Mouse (Mus musculus) embryonic facial prominence, embryonic 15.5 days (tissue): ENCODE data around the gene Mad1l1. TPM values are rescaled to one million over a fixed set of nuclear protein-coding genes. Genes with fewer than 3 reads are reported as not detected.

Experiments
- ATAC-seq: fragments of 200-750 bp; cut with Nextera tagmentation; 2 replicates; pipeline ENCODE4 v1.8.0; 2017; ENCODE audit warnings: low read depth, moderate TSS enrichment; ENCODE audit not compliant: insufficient number of reproducible peaks, low FRiP score, low TSS enrichment
- H3K27ac ChIP-seq: fragments of 300-500 bp; sonication (generic); replicated peaks from 2 replicates; pipeline ENCODE4 v1.5.1; 2015; ENCODE audit warnings: mild to moderate bottlenecking, inconsistent platforms
- H3K27me3 ChIP-seq: fragments of 300-500 bp; sonication (generic); 2 replicates; pipeline ENCODE4 v1.6.1; 2015; ENCODE audit warnings: inconsistent platforms
- H3K36me3 ChIP-seq: fragments of 300-500 bp; sonication (generic); 2 replicates; pipeline ENCODE4 v1.6.1; 2015; ENCODE audit warnings: mild to moderate bottlenecking, inconsistent platforms
- H3K4me1 ChIP-seq: fragments of 300-500 bp; sonication (generic); 2 replicates; pipeline ENCODE4 v1.6.1; 2015; ENCODE audit warnings: inconsistent platforms
- H3K4me2 ChIP-seq: fragments of 300-500 bp; sonication (generic); replicated peaks from 2 replicates; pipeline ENCODE4 v1.6.1; 2015; ENCODE audit warnings: mild to moderate bottlenecking, inconsistent platforms
- H3K4me3 ChIP-seq: fragments of 300-500 bp; sonication (generic); replicated peaks from 2 replicates; pipeline ENCODE4 v1.5.1; 2015; ENCODE audit warnings: mild to moderate bottlenecking, inconsistent platforms
- H3K9ac ChIP-seq: fragments of 300-500 bp; sonication (generic); 2 replicates; pipeline ENCODE4 v1.6.1; 2015; ENCODE audit warnings: inconsistent platforms
- H3K9me3 ChIP-seq: fragments of 300-500 bp; sonication (generic); replicated peaks from 2 replicates; pipeline ENCODE4 v1.6.1; 2016; ENCODE audit warnings: inconsistent platforms
- WGBS: fragments of 180-500 bp; shearing (Covaris S2); methylation state at CpG from one replicate; pipeline ENCODE4 v1.1.7; 2015; 5-methylcytosine and 5-hydroxymethylcytosine counted together
- polyA plus RNA-seq: library from polyadenylated mRNA; unstranded; fragments of >200 nt; fragmentation: Nextera tagmentation; extraction: Ambion mirVana; gene quantifications from 2 replicates; pipeline ENCODE4 v1.2.1, GENCODE M21; 2015

Mad1l1 gene
- polyA plus RNA-seq, 1 experiment from 2014 or later = 48.2 TPM

- 77% methylated on average over 8 of the region's 8 CpGs for WGBS
- Histone ChIP-seq H3K9ac (no peak overlapping the region), H3K27me3 (no peaks in the 10 kb centered on the region), H3K4me3 (no peak overlapping the region), H3K4me2 (no peak overlapping the region), H3K36me3 (peaks cover 31% of the 10 kb centered on the region; the same call in 1 of the 2 replicates), H3K9me3 (no peaks in the 10 kb centered on the region), H3K27ac (no peak overlapping the region), H3K4me1 (peaks cover 6% of the 10 kb centered on the region; the same call in 1 of the 2 replicates)
- no peak; the same call in 1 of the 2 replicates for ATAC-seq
Observed at GRCm38 (mm10) chr5:140282376-140282775, 39.0 kb downstream of the Mad1l1 start.

GRCm38 (mm10) chr5:140280205-140280604, 41.1 kb downstream of the Mad1l1 start:
- Histone ChIP-seq H3K9me3 (no peaks in the 10 kb centered on the region), H3K27me3 (no peaks in the 10 kb centered on the region), H3K4me3 (no peak overlapping the region), H3K4me2 (no peak overlapping the region), H3K4me1 (0 out of 2 replicates have a peak, but pooled peaks cover 8% of the 10 kb centered on the region), H3K36me3 (peaks cover 23% of the 10 kb centered on the region; the same call in 1 of the 2 replicates), H3K27ac (no peak overlapping the region), H3K9ac (no peak overlapping the region)
- WGBS = 53% methylated on average over 9 of the region's 9 CpGs
- no peak for ATAC-seq

GRCm38 (mm10) chr5:140276779-140277178, 44.6 kb downstream of the Mad1l1 start:
- H3K4me1 ChIP-seq = 0 out of 2 replicates have a peak, but pooled peaks cover 5% of the 10 kb centered on the region
- no peak overlapping the region for H3K9ac ChIP-seq
- no peak overlapping the region for H3K4me2 ChIP-seq
- no peak for ATAC-seq
- no peaks in the 10 kb centered on the region for H3K27me3 ChIP-seq
- H3K27ac ChIP-seq = no peak overlapping the region
- H3K36me3 ChIP-seq = peaks cover 8% of the 10 kb centered on the region; the same call in 1 of the 2 replicates
- H3K4me3 ChIP-seq = no peak overlapping the region
- 64% methylated on average over 6 of the region's 6 CpGs for WGBS
- no peaks in the 10 kb centered on the region for H3K9me3 ChIP-seq

GRCm38 (mm10) chr5:140270976-140271685, 50.2 kb downstream of the Mad1l1 start:
- Histone ChIP-seq H3K9me3 (no peaks in the 10 kb centered on the region), H3K4me2 (no peak overlapping the region), H3K36me3 (peaks cover 5% of the 10 kb centered on the region), H3K4me3 (no peak overlapping the region), H3K4me1 (peaks cover 4% of the 10 kb centered on the region; the same call in 1 of the 2 replicates), H3K27me3 (no peaks in the 10 kb centered on the region), H3K9ac (no peak overlapping the region), H3K27ac (no peak overlapping the region)
- ATAC-seq = no peak
- 71% methylated on average over 5 of the region's 5 CpGs for WGBS

GRCm38 (mm10) chr5:140268396-140268795, 53.0 kb downstream of the Mad1l1 start:
- no peak for ATAC-seq
- Histone ChIP-seq H3K4me3 (no peak overlapping the region), H3K4me2 (no peak overlapping the region), H3K9ac (no peak overlapping the region), H3K27ac (no peak overlapping the region), H3K9me3 (no peaks in the 10 kb centered on the region), H3K36me3 (peaks cover 4% of the 10 kb centered on the region), H3K27me3 (no peaks in the 10 kb centered on the region), H3K4me1 (peaks cover 21% of the 10 kb centered on the region)
- 43% methylated on average over 4 of the region's 4 CpGs for WGBS

- Histone ChIP-seq H3K27me3 (no peaks in the 10 kb centered on the region), H3K9me3 (no peaks in the 10 kb centered on the region), H3K9ac (no peak overlapping the region), H3K36me3 (peaks cover 4% of the 10 kb centered on the region), H3K27ac (no peak overlapping the region), H3K4me1 (peaks cover 21% of the 10 kb centered on the region), H3K4me3 (no peak overlapping the region), H3K4me2 (no peak overlapping the region)
- no peak for ATAC-seq
- WGBS = 92% methylated on average over 2 of the region's 2 CpGs
Observed at GRCm38 (mm10) chr5:140267061-140267460, 54.3 kb downstream of the Mad1l1 start.

GRCm38 (mm10) chr5:140264825-140265575, 56.4 kb downstream of the Mad1l1 start:
- Histone ChIP-seq H3K9me3 (no peaks in the 10 kb centered on the region), H3K4me1 (peaks cover 17% of the 10 kb centered on the region; the same call in 1 of the 2 replicates), H3K36me3 (peaks cover 5% of the 10 kb centered on the region; the same call in 1 of the 2 replicates), H3K4me2 (no peak overlapping the region), H3K27me3 (no peaks in the 10 kb centered on the region), H3K4me3 (no peak overlapping the region), H3K9ac (no peak overlapping the region), H3K27ac (peak overlapping the region; percentile 69)
- 0 out of 2 replicates have a peak, but pooled peaks have one; percentile 27 for ATAC-seq
- WGBS = 76% methylated on average over 5 of the region's 5 CpGs

- WGBS = 51% methylated on average over 30 of the region's 30 CpGs
- peak overlapping the region; percentile 69 for H3K27ac ChIP-seq
- ATAC-seq = no peak
Observed at GRCm38 (mm10) chr5:140263754-140264749, 57.3 kb downstream of the Mad1l1 start.

GRCm38 (mm10) chr5:140262401-140262800, 59.0 kb downstream of the Mad1l1 start:
- no peak for ATAC-seq
- H3K27me3 ChIP-seq = no peaks in the 10 kb centered on the region

More at GRCm38 (mm10) chr5:140263754-140264749, 57.3 kb downstream of the Mad1l1 start:
- H3K4me2 ChIP-seq = no peak overlapping the region
- peaks cover 17% of the 10 kb centered on the region; the same call in 1 of the 2 replicates for H3K4me1 ChIP-seq
- H3K9ac ChIP-seq = no peak overlapping the region
- no peaks in the 10 kb centered on the region for H3K9me3 ChIP-seq
- peaks cover 14% of the 10 kb centered on the region; the same call in 1 of the 2 replicates for H3K36me3 ChIP-seq
- H3K4me3 ChIP-seq = no peak overlapping the region
- H3K27me3 ChIP-seq = no peaks in the 10 kb centered on the region

GRCm38 (mm10) chr5:140261313-140261712, 60.0 kb downstream of the Mad1l1 start:
- H3K9me3 ChIP-seq = no peaks in the 10 kb centered on the region
- no peak overlapping the region for H3K4me2 ChIP-seq
- 85% methylated on average over 4 of the region's 4 CpGs for WGBS
- H3K36me3 ChIP-seq = peaks cover 15% of the 10 kb centered on the region; the same call in 1 of the 2 replicates
- H3K27me3 ChIP-seq = no peaks in the 10 kb centered on the region
- no peak for ATAC-seq
- peaks cover 17% of the 10 kb centered on the region; the same call in 1 of the 2 replicates for H3K4me1 ChIP-seq
- no peak overlapping the region for H3K4me3 ChIP-seq
- no peak overlapping the region for H3K9ac ChIP-seq
- no peak overlapping the region for H3K27ac ChIP-seq

More at GRCm38 (mm10) chr5:140262401-140262800, 59.0 kb downstream of the Mad1l1 start:
- Histone ChIP-seq H3K9ac (no peak overlapping the region), H3K4me3 (no peak overlapping the region), H3K4me2 (no peak overlapping the region), H3K36me3 (peaks cover 15% of the 10 kb centered on the region; the same call in 1 of the 2 replicates), H3K9me3 (no peaks in the 10 kb centered on the region), H3K4me1 (peaks cover 17% of the 10 kb centered on the region; the same call in 1 of the 2 replicates), H3K27ac (no peak overlapping the region)
- 80% methylated on average over 3 of the region's 3 CpGs for WGBS
